Mouse (Mus musculus): ENCODE results near the gene Rab4b. TPM values are rescaled to one million over a fixed set of nuclear protein-coding genes. Genes with fewer than 3 reads are reported as not detected.

Rab4b gene
- polyA plus RNA-seq (2016; fragmentation: Nextera tagmentation; extraction: Ambion mirVana): 63.9 and 71.4 TPM in 2 replicates

- peaks cover 12% of the 10 kb centered on the region; the same call in 1 of the 2 replicates for H3K36me3 ChIP-seq
- H3K9ac ChIP-seq: peak within 1 kb of the TSS; percentile 47
- peak; percentile 95 for ATAC-seq (ENCODE audit: insufficient number of reproducible peaks, insufficient read depth, low FRiP score, low TSS enrichment)
- WGBS: under 1% methylated on average over 53 of the region's 53 CpGs
- peak within 1 kb of the TSS; percentile 50 for H3K4me2 ChIP-seq (replicated peaks)
- H3K9me3 ChIP-seq: no peaks in the 10 kb centered on the region
- peak within 1 kb of the TSS; percentile 93 for H3K27ac ChIP-seq
- H3K4me3 ChIP-seq: peak within 1 kb of the TSS; percentile 60
- H3K4me1 ChIP-seq: peaks cover 10% of the 10 kb centered on the region; the same call in 1 of the 2 replicates
- H3K27me3 ChIP-seq: no peaks in the 10 kb centered on the region
These were observed at the start of gene Rab4b for GRCm38 (mm10) chr7:27178324-27179216. Gene Rab4b, minus strand, starts transcription at chr7:27178896.

- no peaks in the 10 kb centered on the region for H3K36me3 ChIP-seq
- peaks cover 42% of the 10 kb centered on the region for H3K4me1 ChIP-seq
- peak; percentile 75 for ATAC-seq (ENCODE audit: insufficient number of reproducible peaks, insufficient read depth, low FRiP score, low TSS enrichment)
- peak within 1 kb of the TSS; percentile 77 for H3K9ac ChIP-seq
- H3K27ac ChIP-seq: peak within 1 kb of the TSS; percentile 74
- WGBS: under 1% methylated on average over 48 of the region's 49 CpGs
- H3K27me3 ChIP-seq: no peaks in the 10 kb centered on the region
- no peaks in the 10 kb centered on the region for H3K9me3 ChIP-seq
- H3K4me3 ChIP-seq: peak within 1 kb of the TSS; percentile 80
- peak within 1 kb of the TSS; percentile 84 for H3K4me2 ChIP-seq (replicated peaks)
These were observed 49.7 kb upstream of the Rab4b start, which contains the start of gene Itpkc for GRCm38 (mm10) chr7:27228281-27228821. Gene Itpkc, minus strand, starts transcription at chr7:27228661.

DNA sequence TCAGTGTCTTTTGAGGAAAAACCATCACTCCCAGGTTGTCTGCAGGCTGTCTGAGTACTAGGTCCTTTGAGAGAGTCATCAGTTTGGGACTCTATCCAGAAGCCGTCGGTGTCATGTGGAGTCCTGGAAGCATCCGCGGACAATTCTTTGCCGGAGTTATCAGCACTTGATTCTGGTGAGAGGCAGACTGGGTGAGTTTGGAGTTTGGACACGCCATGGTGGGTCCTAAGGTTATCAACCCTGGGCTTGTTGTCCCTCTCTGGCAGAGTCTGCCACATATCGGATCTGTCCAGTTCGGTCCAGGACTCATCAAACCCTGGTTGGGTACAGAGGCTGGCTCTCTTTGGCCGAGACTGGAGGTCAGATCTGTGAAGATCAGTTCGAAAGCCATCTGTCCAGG is 49.0 kb upstream of the Rab4b start:
- H3K4me1 ChIP-seq: peaks cover 40% of the 10 kb centered on the region
- H3K27ac ChIP-seq: peak overlapping the region; percentile 74
- H3K4me2 ChIP-seq (replicated peaks): peak overlapping the region; percentile 84
- H3K36me3 ChIP-seq: 0 out of 2 replicates have a peak, but pooled peaks cover 5% of the 10 kb centered on the region
- H3K9me3 ChIP-seq: no peaks in the 10 kb centered on the region
- no peaks in the 10 kb centered on the region for H3K27me3 ChIP-seq
- peak overlapping the region; percentile 80 for H3K4me3 ChIP-seq
- H3K9ac ChIP-seq: peak overlapping the region; percentile 77
- peak; percentile 10; the same call in 1 of the 2 replicates for ATAC-seq (ENCODE audit: insufficient number of reproducible peaks, insufficient read depth, low FRiP score, low TSS enrichment)
- WGBS: 8% methylated on average over 10 of the region's 10 CpGs

- Histone ChIP-seq H3K4me1 (peaks cover 38% of the 10 kb centered on the region), H3K36me3 (0 out of 2 replicates have a peak, but pooled peaks cover 8% of the 10 kb centered on the region), H3K4me2 (replicated peaks) (peak overlapping the region; percentile 84), H3K9me3 (no peaks in the 10 kb centered on the region), H3K9ac (peak overlapping the region; percentile 77), H3K4me3 (peak overlapping the region; percentile 80), H3K27ac (no peak overlapping the region), H3K27me3 (no peaks in the 10 kb centered on the region)
- no peak for ATAC-seq (ENCODE audit: insufficient number of reproducible peaks, insufficient read depth, low FRiP score, low TSS enrichment)
- WGBS: 24% methylated on average over 9 of the region's 9 CpGs
These were observed 48.6 kb upstream of the Rab4b start for GRCm38 (mm10) chr7:27227276-27227675.

DNA sequence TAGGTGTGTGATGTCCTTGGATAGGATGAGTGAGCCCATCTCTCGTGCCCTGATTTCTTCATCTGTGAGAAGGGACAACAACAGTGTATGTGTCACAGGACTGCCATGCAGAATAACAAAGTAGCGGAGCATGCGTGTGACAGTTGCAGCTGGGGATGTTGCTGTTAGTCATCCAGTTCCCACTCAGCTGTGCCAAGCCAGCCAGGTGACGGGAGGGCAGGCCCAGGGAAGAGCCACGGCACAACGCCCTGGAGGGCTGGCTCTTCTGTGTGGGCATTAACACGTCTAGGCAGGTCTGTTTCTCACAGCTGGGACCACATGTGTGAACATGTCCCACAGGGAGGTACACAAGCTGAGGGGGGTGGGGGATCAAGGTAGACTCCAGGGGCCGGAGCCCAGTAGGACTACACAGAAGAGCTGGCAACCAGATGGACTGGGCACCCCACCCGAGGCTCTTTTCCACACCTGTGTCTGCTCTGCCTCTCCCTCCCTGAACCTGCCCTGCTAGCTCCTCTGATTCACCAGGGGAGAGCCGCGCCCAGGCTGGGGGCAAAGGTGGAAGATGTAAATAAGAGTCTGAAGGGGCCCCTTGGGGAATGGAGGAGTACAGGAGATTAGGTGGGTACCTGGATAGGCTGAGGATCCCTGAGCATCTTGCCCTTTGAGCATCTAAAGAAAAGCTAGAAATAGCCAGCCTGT is 46.3 kb upstream of the Rab4b start:
- Histone ChIP-seq H3K9ac (no peak overlapping the region), H3K27me3 (no peaks in the 10 kb centered on the region), H3K4me3 (no peak overlapping the region), H3K4me1 (peaks cover 38% of the 10 kb centered on the region), H3K9me3 (no peaks in the 10 kb centered on the region), H3K36me3 (peaks cover 14% of the 10 kb centered on the region; the same call in 1 of the 2 replicates), H3K27ac (no peak overlapping the region), H3K4me2 (replicated peaks) (peak overlapping the region; percentile 84)
- 68% methylated on average over 11 of the region's 11 CpGs for WGBS
- no peak for ATAC-seq (ENCODE audit: insufficient number of reproducible peaks, insufficient read depth, low FRiP score, low TSS enrichment)

DNA sequence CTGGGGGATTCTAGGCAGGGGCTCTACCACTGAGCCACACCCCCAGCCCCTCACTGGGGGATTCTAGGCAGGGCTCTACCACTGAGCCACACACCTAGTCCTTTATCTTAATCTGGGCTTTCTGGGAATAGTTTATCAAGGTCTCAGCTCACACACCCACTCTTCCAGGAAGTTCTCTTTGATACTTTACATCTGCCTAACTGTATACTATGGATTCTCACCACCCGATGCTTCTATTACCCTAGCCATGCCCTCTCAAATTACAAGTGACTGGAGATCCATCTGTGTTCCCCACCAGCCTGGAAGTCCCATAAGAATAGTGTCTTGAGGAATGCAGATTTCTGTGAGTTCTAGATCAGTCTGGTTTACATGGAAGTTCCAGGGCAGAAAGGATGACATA is 43.8 kb upstream of the Rab4b start:
- no peak overlapping the region for H3K9ac ChIP-seq
- WGBS: 68% methylated on average over 1 of the region's 1 CpGs
- no peak for ATAC-seq (ENCODE audit: insufficient number of reproducible peaks, insufficient read depth, low FRiP score, low TSS enrichment)
- H3K4me3 ChIP-seq: no peak overlapping the region
- H3K4me2 ChIP-seq (replicated peaks): no peak overlapping the region
- H3K4me1 ChIP-seq: peaks cover 34% of the 10 kb centered on the region
- peaks cover 32% of the 10 kb centered on the region for H3K36me3 ChIP-seq
- no peaks in the 10 kb centered on the region for H3K27me3 ChIP-seq
- no peaks in the 10 kb centered on the region for H3K9me3 ChIP-seq
- H3K27ac ChIP-seq: no peak overlapping the region

DNA sequence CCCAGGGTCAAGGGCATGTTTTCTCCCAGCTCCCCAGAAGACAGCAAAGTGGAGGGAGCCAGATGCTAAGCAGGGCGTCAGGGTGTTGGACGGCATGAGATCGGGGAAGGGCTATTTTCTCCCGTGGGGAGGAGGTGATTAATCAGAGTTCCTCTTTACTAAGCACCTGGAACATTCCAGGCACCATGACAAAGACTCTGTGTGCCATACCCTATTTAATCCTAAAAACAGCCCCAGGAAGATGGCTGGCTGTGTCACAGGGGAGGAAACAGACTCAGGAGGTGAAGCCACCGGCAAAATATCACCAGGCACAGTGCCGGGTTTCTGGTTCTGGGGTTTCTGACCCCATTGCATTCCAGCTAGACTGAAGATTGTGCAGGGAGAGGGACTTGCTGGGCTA is 43.2 kb upstream of the Rab4b start:
- Histone ChIP-seq H3K9me3 (no peaks in the 10 kb centered on the region), H3K4me3 (no peak overlapping the region), H3K4me1 (peaks cover 29% of the 10 kb centered on the region), H3K27me3 (no peaks in the 10 kb centered on the region), H3K9ac (no peak overlapping the region), H3K27ac (no peak overlapping the region), H3K36me3 (peaks cover 38% of the 10 kb centered on the region), H3K4me2 (replicated peaks) (no peak overlapping the region)
- no peak for ATAC-seq (ENCODE audit: insufficient number of reproducible peaks, insufficient read depth, low FRiP score, low TSS enrichment)
- 76% methylated on average over 6 of the region's 6 CpGs for WGBS

DNA sequence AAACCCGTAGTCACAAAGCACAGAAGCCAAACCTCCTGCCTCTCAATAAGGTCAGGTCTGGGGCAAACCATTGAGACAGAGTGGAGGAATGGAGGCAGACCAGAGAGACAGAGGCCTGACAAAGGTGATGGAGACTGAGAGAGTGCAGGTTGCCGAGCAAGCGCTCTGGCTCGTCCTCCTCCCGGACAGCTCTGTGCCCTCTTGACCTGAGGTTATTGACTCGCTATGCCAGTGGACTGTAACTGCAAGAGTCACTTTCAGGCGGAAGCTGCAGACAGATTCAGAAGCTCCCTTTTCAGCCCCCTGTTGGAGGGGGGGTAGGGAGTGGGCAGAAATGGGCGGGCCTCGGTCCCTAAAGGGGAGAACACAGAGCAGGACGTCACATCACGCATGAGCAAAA is 41.2 kb upstream of the Rab4b start:
- no peaks in the 10 kb centered on the region for H3K27me3 ChIP-seq
- H3K9ac ChIP-seq: no peak overlapping the region
- H3K4me3 ChIP-seq: no peak overlapping the region
- H3K27ac ChIP-seq: no peak overlapping the region
- H3K36me3 ChIP-seq: peaks cover 41% of the 10 kb centered on the region
- H3K9me3 ChIP-seq: no peaks in the 10 kb centered on the region
- no peak for ATAC-seq (ENCODE audit: insufficient number of reproducible peaks, insufficient read depth, low FRiP score, low TSS enrichment)
- H3K4me2 ChIP-seq (replicated peaks): no peak overlapping the region
- 76% methylated on average over 11 of the region's 11 CpGs for whole genome bisulfite sequencing
- peaks cover 9% of the 10 kb centered on the region for H3K4me1 ChIP-seq

GRCm38 (mm10) chr7:27218586-27218985 is 39.9 kb upstream of the Rab4b start:
- no peak for ATAC-seq (ENCODE audit: insufficient number of reproducible peaks, insufficient read depth, low FRiP score, low TSS enrichment)
- H3K27ac ChIP-seq: no peak overlapping the region
- no peaks in the 10 kb centered on the region for H3K4me1 ChIP-seq
- H3K4me2 ChIP-seq (replicated peaks): no peak overlapping the region
- WGBS: 84% methylated on average over 7 of the region's 7 CpGs
- no peak overlapping the region for H3K9ac ChIP-seq
- no peaks in the 10 kb centered on the region for H3K9me3 ChIP-seq
- peaks cover 50% of the 10 kb centered on the region for H3K36me3 ChIP-seq
- no peaks in the 10 kb centered on the region for H3K27me3 ChIP-seq
- H3K4me3 ChIP-seq: no peak overlapping the region

- no peak for ATAC-seq (ENCODE audit: insufficient number of reproducible peaks, insufficient read depth, low FRiP score, low TSS enrichment)
- H3K36me3 ChIP-seq: peaks cover 58% of the 10 kb centered on the region
- 78% methylated on average over 2 of the region's 2 CpGs for WGBS
- H3K27me3 ChIP-seq: no peaks in the 10 kb centered on the region
- no peaks in the 10 kb centered on the region for H3K9me3 ChIP-seq
- H3K4me3 ChIP-seq: no peak overlapping the region
- H3K27ac ChIP-seq: no peak overlapping the region
- no peak overlapping the region for H3K9ac ChIP-seq
- no peaks in the 10 kb centered on the region for H3K4me1 ChIP-seq
- H3K4me2 ChIP-seq (replicated peaks): no peak overlapping the region
These were observed 33.9 kb upstream of the Rab4b start for GRCm38 (mm10) chr7:27212626-27213025.

GRCm38 (mm10) chr7:27203730-27204449 is 25.2 kb upstream of the Rab4b start:
- H3K4me2 ChIP-seq (replicated peaks): no peak overlapping the region
- H3K9ac ChIP-seq: no peak overlapping the region
- H3K27ac ChIP-seq: no peak overlapping the region
- H3K4me1 ChIP-seq: no peaks in the 10 kb centered on the region
- no peaks in the 10 kb centered on the region for H3K27me3 ChIP-seq
- no peak for ATAC-seq (ENCODE audit: insufficient number of reproducible peaks, insufficient read depth, low FRiP score, low TSS enrichment)
- no peak overlapping the region for H3K4me3 ChIP-seq
- WGBS: 93% methylated on average over 8 of the region's 8 CpGs
- H3K9me3 ChIP-seq: no peaks in the 10 kb centered on the region
- H3K36me3 ChIP-seq: peaks cover 50% of the 10 kb centered on the region

All from embryonic facial prominence, embryonic 12.5 days (tissue).